Mouse (Mus musculus) gastrocnemius, adult 18-20 months (tissue): Measurements from ENCODE around the gene Hnrnph2. TPM values are rescaled to one million over a fixed set of nuclear protein-coding genes. Genes with fewer than 3 reads are reported as not detected.

ENCODE experiments used
- DNase-seq: peaks from one replicate; pipeline ENCODE4 v3.0.0; 2021; ENCODE audit warnings: low spot score
- long read RNA-seq, 2 experiments: library from polyadenylated mRNA; stranded (forward); transcript quantifications; one replicate each; pipeline ENCODE4 v2.0.0; 2021
- total RNA-seq, 2 experiments: library from RNA; stranded (reverse); gene quantifications; 2 replicates each; pipeline ENCODE4 v1.2.3; 2021

The Hnrnph2 gene
- total RNA-seq: 10 to 100 TPM; 45.6 to 53.7 TPM
- long read RNA-seq, experiment 1, transcript Hnrnph2-203 (3 exons, 2,426 nt): major isoform, 45 of 79 reads
- long read RNA-seq, experiment 1, transcript Hnrnph2-202 (4 exons, 2,364 nt): minor isoform, 31 of 79 reads
- long read RNA-seq, experiment 1, partial matches to known transcripts: 3 of 79 reads
- long read RNA-seq, experiment 1, other reads (novel, unspliced or antisense): 0 of 79 reads
- long read RNA-seq, experiment 2, transcript Hnrnph2-203 (3 exons, 2,426 nt): major isoform, 49 of 78 reads
- long read RNA-seq, experiment 2, transcript Hnrnph2-202 (4 exons, 2,364 nt): minor isoform, 23 of 78 reads
- long read RNA-seq, experiment 2, partial matches to known transcripts: 5 of 78 reads
- long read RNA-seq, experiment 2, other reads (novel, unspliced or antisense): 0 of 78 reads

DNA sequence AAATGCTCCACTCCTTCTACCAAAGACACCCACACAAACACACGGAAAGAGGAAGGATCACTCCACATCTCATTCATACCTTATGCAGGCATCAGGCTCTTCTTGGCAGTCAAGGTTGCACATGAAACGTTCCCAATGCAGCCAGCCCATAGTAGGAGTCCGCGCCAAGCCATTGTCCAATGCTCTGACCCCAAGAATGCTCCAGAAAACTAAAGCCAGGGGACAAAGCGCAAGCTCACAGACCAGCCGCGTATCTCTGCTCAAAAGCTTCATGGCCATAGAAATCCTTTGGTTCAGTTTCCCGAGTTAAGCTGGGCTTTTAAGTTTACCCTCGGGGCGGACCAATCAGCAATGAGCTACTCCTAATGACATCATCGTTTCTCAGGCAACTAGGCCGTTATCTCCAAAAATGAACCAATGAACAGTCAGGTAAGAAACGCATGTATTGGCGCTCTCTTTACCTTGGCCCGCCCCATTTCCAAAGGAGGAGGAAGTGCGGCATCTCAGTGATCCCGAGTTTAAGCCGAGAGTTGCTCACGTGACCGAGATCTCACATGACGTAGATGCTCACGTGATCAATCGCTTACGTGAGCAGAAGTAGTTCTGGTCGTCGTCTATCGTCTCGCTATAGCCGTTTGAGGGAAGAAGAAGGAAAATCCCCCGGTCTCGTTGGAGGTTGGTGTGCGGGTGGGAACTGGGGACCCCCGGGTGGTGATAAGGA, at the start of gene Hnrnph2, which contains the start of gene Gla:
Gene Hnrnph2, plus strand, starts transcription at position 521 of the 721 bp plus-strand sequence.
Gene Gla, minus strand, starts transcription at position 467 of the 721 bp plus-strand sequence.
- peak; percentile 94 for DNase-seq

DNA sequence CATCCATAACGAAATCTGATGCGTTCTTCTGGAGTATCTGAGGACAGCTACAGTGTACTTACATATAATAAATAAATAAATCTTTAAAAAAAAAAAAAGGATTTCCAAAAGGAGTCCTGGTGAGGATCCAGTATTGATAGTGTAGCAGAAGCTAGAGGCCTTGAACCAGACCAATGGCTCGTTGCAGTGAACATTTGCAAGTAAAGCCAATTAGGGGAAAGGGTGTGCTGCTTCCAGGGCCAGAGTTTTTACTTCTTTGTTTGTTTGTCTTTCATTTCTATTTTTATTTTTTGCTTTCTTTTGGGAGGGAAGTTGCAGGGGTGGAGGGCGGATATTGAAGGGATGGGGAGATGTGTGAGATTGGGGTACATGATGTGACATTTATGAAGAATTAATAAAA, 47.7 kb upstream of the Hnrnph2 start:
- no peak for DNase-seq

DNA sequence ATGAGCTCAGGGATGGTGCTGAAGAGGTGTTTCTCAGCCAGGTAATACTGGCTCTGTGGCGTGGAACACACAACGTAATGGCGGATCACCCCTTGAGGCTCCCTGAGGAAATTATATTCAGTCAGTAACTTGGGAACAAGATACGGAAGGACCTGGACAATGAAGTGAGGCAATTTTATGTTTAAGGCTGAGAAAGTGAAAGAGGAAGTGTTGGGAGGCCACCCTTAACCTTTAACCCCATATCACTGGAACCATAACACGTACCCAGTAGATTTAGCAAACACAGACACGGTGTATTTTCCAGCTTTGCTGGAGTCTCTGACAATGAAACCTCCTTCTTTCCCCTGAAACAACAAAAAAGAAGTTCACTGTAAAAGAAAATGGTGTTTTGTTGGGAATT, 46.6 kb upstream of the Hnrnph2 start:
- DNase-seq: no peak

GRCm38 (mm10) chrX:134564326-134564725, 36.7 kb upstream of the Hnrnph2 start:
- no peak for DNase-seq

- no peak for DNase-seq
Measured at GRCm38 (mm10) chrX:134566536-134567222, 34.3 kb upstream of the Hnrnph2 start.

- no peak for DNase-seq
Measured at GRCm38 (mm10) chrX:134577896-134578295, 23.1 kb upstream of the Hnrnph2 start.

GRCm38 (mm10) chrX:134580528-134581305, 20.3 kb upstream of the Hnrnph2 start:
- no peak for DNase-seq

- no peak for DNase-seq
Measured at GRCm38 (mm10) chrX:134582270-134582669, 18.7 kb upstream of the Hnrnph2 start.

DNA sequence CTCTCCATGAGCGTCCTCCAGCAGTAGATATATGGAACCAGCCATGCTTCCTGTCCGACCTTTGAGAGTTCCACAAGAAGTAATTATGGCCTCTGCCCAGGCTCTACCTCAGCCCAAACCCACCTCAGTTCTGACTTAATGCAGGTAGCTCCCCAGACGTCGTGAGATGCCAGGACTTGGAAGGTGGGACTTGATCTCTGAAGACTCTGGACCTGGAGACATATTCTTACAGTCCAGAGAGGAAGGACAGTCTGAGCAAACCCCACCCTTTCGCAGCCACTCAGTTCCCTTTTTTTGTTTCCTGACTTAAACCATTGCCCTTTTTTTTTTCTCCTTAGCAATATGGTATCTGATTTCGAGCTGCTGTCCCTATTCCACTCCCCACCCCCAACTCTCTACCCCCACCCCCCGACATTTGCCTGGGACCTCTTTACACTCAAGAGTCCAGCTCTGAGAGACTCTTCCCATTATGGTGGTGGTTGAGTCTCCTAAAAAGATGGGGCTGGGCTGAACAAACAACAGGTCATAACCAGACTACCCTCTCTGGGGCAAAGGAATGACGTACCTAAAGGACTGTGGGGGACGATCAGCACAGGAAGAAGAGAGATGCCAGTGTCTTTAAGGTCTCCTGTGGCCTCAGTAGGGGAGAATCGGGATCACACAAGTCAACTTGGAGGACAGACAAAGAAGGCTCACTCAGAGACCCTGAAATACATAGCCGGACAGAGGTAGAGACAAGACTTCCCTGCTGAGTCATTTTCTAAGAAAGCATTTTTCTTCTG, 17.9 kb upstream of the Hnrnph2 start, which contains the start of gene Btk:
Gene Btk, minus strand, starts transcription at position 683 of the 782 bp plus-strand sequence.
- DNase-seq: no peak

DNA sequence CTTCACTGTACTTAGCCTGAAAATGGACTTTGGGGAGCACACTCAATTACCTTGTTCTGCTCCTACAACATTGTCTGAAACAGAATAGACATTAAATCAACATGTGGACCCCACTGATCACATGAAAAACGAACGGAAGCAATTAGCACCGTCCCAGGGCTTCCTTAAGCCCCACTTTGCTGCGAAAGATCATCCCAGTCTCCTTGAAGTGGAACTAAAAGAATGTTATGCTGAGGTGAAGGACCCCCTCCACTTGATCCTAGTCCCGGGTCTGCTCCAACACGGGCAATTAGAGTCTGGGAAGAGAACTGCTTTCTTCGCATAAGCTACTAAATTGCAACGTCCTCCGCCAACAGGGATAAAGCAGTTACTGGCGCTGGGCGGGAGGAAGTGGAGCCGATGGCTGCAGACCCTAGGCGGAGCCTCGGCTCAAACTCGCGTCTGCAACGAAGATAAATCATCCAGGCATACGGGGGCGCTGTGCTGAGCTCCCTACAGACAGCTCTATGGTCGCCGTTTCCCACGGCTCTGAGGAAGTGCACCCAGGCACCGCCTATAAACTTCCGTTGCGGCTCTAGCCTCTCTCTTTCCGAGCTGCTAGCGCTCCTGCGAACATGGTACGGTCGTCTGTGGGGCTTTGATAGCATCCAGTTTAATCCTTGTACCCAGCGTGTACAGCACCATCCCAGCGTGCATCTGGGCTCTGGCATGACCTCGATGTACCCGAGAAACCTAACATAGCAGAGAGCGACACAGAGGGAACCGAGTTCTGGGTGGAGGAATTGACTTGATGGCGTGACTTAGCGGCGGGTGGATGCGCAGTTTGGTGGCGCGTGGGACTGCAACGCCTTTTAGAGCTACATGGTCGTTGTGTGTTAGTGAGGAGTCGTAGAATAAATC, 15.6 kb upstream of the Hnrnph2 start, which contains the start of gene Rpl36a:
Gene Rpl36a, plus strand, starts transcription at position 552 of the 900 bp plus-strand sequence.
- DNase-seq: peak; percentile 87

DNA sequence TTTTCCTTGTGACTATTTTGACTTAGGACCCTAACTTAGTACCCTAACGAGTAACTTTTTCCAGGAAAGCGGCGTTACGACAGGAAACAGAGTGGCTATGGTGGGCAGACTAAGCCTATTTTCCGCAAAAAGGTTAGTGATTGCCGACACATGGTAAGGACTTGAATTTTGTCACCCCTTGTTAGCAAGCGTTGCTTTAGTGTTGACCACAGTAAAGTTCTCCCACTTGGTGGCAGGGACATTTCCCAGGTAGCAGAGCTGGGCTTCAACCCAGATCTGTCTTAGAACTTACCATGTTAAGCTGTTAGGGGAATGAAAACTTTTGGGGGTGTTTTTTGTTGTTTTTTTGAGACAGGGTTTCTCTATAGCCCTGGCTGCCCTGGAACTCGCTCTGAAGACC, 14.5 kb upstream of the Hnrnph2 start:
- no peak for DNase-seq

DNA sequence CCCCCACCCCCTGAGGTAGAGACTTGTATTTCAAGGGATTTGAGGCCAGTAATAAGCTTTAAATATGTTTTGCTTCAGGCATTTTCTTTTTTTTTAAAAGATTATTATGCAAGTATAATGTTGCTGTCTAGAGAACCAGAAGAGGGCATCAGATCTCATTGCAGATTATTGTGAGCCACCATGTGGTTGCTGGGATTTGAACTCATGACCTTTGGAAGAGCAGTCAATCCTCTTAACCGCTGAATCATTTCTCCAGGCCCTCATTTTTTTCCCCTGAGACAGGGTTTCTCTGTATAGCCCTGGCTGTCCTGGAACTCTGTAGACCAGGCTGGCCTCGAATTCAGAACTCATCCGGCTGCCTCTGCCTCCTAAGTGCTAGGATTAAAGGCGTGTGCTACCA, 12.7 kb upstream of the Hnrnph2 start:
- DNase-seq: no peak

DNA sequence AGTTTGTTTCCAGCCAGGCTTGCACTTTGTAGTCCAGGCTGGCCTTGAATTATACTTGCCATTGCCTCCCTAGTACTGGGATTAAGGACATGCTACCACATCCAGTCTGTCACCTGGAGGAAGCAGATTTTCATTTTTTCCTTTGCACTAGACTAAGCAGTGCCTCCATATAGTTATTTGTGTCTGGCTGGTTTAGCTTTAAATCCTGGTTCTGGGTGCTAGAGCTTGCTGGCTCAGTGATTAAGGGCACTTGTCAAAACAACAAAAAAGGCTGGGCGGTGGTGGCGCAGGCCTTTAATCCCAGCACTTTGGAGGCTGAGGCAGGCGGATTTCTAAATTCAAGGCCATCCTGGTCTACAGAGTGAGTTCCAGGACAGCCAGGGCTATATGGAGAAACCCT, 12.0 kb upstream of the Hnrnph2 start:
- no peak for DNase-seq

DNA sequence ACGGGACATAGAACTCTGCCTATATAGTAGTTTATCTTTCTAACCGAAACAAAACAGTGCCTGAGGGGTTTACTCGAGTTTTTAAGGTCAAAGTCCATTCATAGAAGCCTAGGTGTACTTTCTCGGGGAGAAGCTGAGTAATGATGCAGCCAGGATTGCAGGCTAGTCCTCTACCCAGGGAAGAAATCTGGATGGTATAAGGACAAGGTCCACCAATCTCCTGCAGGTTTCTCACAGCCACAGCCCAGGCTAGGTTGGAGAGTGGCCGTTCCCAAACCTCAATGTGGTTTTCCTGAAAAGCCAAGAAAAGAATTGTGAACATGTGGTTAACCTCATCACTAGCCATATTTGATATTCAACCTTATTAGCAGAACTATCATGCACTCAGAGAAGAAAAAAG, 11.1 kb upstream of the Hnrnph2 start:
- no peak for DNase-seq

- DNase-seq: no peak
Measured at GRCm38 (mm10) chrX:134599922-134600565, 935 bp upstream of the Hnrnph2 start.

GRCm38 (mm10) chrX:134601380-134602120, 571 bp downstream of the Hnrnph2 start:
- DNase-seq: no peak

- no peak for DNase-seq
Measured at GRCm38 (mm10) chrX:134609472-134609871, 8.5 kb downstream of the Hnrnph2 start.

GRCm38 (mm10) chrX:134610984-134611383, 10.0 kb downstream of the Hnrnph2 start:
- DNase-seq: no peak
